Mouse (Mus musculus) B cell, adult 2 months (primary cell): ENCODE measurements around the gene Idh3a.

Experiments used
- DNase-seq, 2 experiments: peaks; one replicate each; pipeline ENCODE4 v3.0.0; 2022

The Idh3a gene

DNA sequence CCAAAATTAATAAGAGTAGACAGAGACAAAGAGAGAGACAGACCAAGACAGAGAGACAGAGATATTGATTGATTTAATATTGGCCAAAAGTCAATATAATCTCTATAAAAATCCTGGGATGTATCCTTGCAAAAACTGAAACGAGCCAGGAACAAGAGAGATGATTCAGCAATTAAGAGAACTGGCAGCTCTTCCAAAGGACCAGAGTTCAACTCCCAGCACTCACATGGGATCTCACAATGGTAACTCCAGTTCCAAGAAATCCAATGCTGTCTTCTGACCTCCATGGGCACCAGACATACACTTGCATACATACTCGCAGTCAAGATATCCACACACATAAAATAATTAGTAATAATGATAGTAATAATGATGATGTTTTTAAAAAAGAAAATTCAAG is 66.6 kb downstream of the Idh3a start:
- DNase-seq = no peak
